Mouse (Mus musculus): ENCODE results near the gene Cdk9.

Cdk9 gene

GRCm38 (mm10) chr2:32712934-32713817 is at the start of gene Cdk9:
Cdk9 (minus strand) TSS chr2:32713076.
- POLR2A ChIA-PET: interaction anchor here (0.7 to 16.1 kb wide), 44 partner anchors 9 to 269 kb away, joined by 3 to 214 read pairs (median 4); partner anchors contain the start of genes Fpgs (in 2 of the 4), Tor2a (in 2 of the 4), Dpm2 (in 1 of the 4) and Lrsam1 (in 1 of the 4)

GRCm38 (mm10) chr2:32761859-32762258 is 49.0 kb upstream of the Cdk9 start:
- CTCF ChIA-PET: interaction anchor here in 2 of 4 experiments (0.7 to 1.5 kb wide), 3 partner anchors 17 to 72 kb away, joined by 3 to 5 read pairs (median 3); no protein-coding TSS in a partner anchor
- POLR2A ChIA-PET: interaction anchor here in 3 of 4 experiments (0.6 to 2.2 kb wide), 10 partner anchors 10 to 133 kb away, joined by 3 to 5 read pairs (median 3); partner anchors contain the start of genes Cdk9 (in 2 of the 3), Cfap157 (in 1 of the 3), Ptrh1 (in 1 of the 3) and Ttc16 (in 1 of the 3)

More at GRCm38 (mm10) chr2:32712934-32713817, at the start of gene Cdk9:
- CTCF ChIA-PET: interaction anchor here (0.6 to 2.8 kb wide), 21 partner anchors 14 to 1213 kb away, joined by 3 to 12 read pairs (median 4); partner anchors contain the start of gene Tor2a (in 2 of the 4)

- ChIA-PET POLR2A (interaction anchor here in 2 of 4 experiments (1.0 to 2.2 kb wide), 6 partner anchors 10 to 133 kb away, joined by 3 to 5 read pairs (median 3); partner anchors contain the start of genes Cfap157 (in 1 of the 2), Ptrh1 (in 1 of the 2) and Ttc16 (in 1 of the 2)), CTCF (interaction anchor here in 1 of 4 experiments (0.9 kb wide), 1 partner anchor 53 kb away, joined by 3 read pairs; no protein-coding TSS in a partner anchor)
These were observed 48.5 kb upstream of the Cdk9 start for GRCm38 (mm10) chr2:32761361-32761760.

- ChIA-PET CTCF (interaction anchor here in 2 of 4 experiments (1.3 to 4.1 kb wide), 7 partner anchors 20 to 153 kb away, joined by 3 to 35 read pairs (median 8); no protein-coding TSS in a partner anchor), POLR2A (interaction anchor here in 3 of 4 experiments (0.6 to 5.2 kb wide), 7 partner anchors 8 to 524 kb away, joined by 3 to 28 read pairs (median 4); no protein-coding TSS in a partner anchor)
These were observed 46.1 kb upstream of the Cdk9 start for GRCm38 (mm10) chr2:32759001-32759400.

- CTCF ChIA-PET: interaction anchor here in 3 of 4 experiments (0.6 to 4.1 kb wide), 22 partner anchors 8 to 375 kb away, joined by 3 to 35 read pairs (median 8); no protein-coding TSS in a partner anchor
- POLR2A ChIA-PET: interaction anchor here in 3 of 4 experiments (0.6 to 5.2 kb wide), 7 partner anchors 8 to 523 kb away, joined by 3 to 28 read pairs (median 3); no protein-coding TSS in a partner anchor
These were observed 45.6 kb upstream of the Cdk9 start for GRCm38 (mm10) chr2:32758503-32758902.

- POLR2A ChIA-PET: interaction anchor here in 3 of 4 experiments (0.5 to 5.2 kb wide), 49 partner anchors 9 to 268 kb away, joined by 3 to 28 read pairs (median 4); partner anchors contain the start of genes Cdk9 (in 2 of the 3), Fpgs (in 1 of the 3), Lrsam1 (in 1 of the 3) and Rpl12 (in 1 of the 3)
- CTCF ChIA-PET: interaction anchor here (0.5 to 4.1 kb wide), 99 partner anchors 8 to 875 kb away, joined by 3 to 35 read pairs (median 5); partner anchors contain the start of genes 6330409D20Rik (in 2 of the 4), Cdk9 (in 2 of the 4), Ptrh1 (in 2 of the 4) and Ttc16 (in 2 of the 4)
These were observed 44.4 kb upstream of the Cdk9 start, which contains the start of gene Tor2a for GRCm38 (mm10) chr2:32757056-32757845. Tor2a (plus strand) TSS chr2:32757234.

GRCm38 (mm10) chr2:32756674-32757055 is 43.8 kb upstream of the Cdk9 start:
- ChIA-PET CTCF (interaction anchor here (0.5 to 4.1 kb wide), 65 partner anchors 8 to 614 kb away, joined by 3 to 35 read pairs (median 6); partner anchors contain the start of genes Cdk9 (in 2 of the 4), Ptrh1 (in 2 of the 4), Ttc16 (in 2 of the 4) and 6330409D20Rik (in 1 of the 4)), POLR2A (interaction anchor here in 3 of 4 experiments (0.6 to 5.2 kb wide), 41 partner anchors 10 to 225 kb away, joined by 3 to 28 read pairs (median 4); partner anchors contain the start of genes Cdk9 (in 2 of the 3), Fpgs (in 1 of the 3), Lrsam1 (in 1 of the 3) and Rpl12 (in 1 of the 3))

GRCm38 (mm10) chr2:32752181-32752580 is 39.3 kb upstream of the Cdk9 start:
- CTCF ChIA-PET: interaction anchor here in 3 of 4 experiments (0.6 to 2.0 kb wide), 9 partner anchors 9 to 172 kb away, joined by 3 to 10 read pairs (median 4); no protein-coding TSS in a partner anchor

GRCm38 (mm10) chr2:32751665-32752033 is 38.8 kb upstream of the Cdk9 start:
- ChIA-PET POLR2A (interaction anchor here (0.5 to 2.6 kb wide), 22 partner anchors 10 to 414 kb away, joined by 3 to 14 read pairs (median 4); partner anchors contain the start of genes 6330409D20Rik (in 1 of the 4), Cdk9 (in 1 of the 4) and Fpgs (in 1 of the 4)), CTCF (interaction anchor here in 3 of 4 experiments (0.6 to 2.0 kb wide), 14 partner anchors 8 to 177 kb away, joined by 3 to 10 read pairs (median 3); no protein-coding TSS in a partner anchor)

More at GRCm38 (mm10) chr2:32752181-32752580, 39.3 kb upstream of the Cdk9 start:
- POLR2A ChIA-PET: interaction anchor here in 3 of 4 experiments (0.5 to 2.6 kb wide), 14 partner anchors 10 to 436 kb away, joined by 3 to 14 read pairs (median 4); partner anchors contain the start of gene 6330409D20Rik (in 1 of the 3)

GRCm38 (mm10) chr2:32750887-32751664 is 38.2 kb upstream of the Cdk9 start:
- CTCF ChIA-PET: interaction anchor here (0.5 to 2.0 kb wide), 20 partner anchors 8 to 177 kb away, joined by 3 to 10 read pairs (median 3); no protein-coding TSS in a partner anchor

GRCm38 (mm10) chr2:32750199-32750598 is 37.3 kb upstream of the Cdk9 start:
- ChIA-PET CTCF (interaction anchor here in 1 of 4 experiments (0.8 to 2.0 kb wide), 9 partner anchors 17 to 178 kb away, joined by 3 to 10 read pairs (median 3); no protein-coding TSS in a partner anchor), POLR2A (interaction anchor here in 2 of 4 experiments (0.6 to 2.6 kb wide), 17 partner anchors 8 to 232 kb away, joined by 3 to 14 read pairs (median 4); partner anchors contain the start of genes 6330409D20Rik (in 1 of the 2), Fpgs (in 1 of the 2), Lrsam1 (in 1 of the 2) and Rpl12 (in 1 of the 2))

More at GRCm38 (mm10) chr2:32750887-32751664, 38.2 kb upstream of the Cdk9 start:
- POLR2A ChIA-PET: interaction anchor here (0.6 to 2.6 kb wide), 32 partner anchors 9 to 414 kb away, joined by 3 to 14 read pairs (median 3); partner anchors contain the start of genes 6330409D20Rik (in 1 of the 4), Cdk9 (in 1 of the 4), Fpgs (in 1 of the 4) and Lrsam1 (in 1 of the 4)

- CTCF ChIA-PET: no interaction called here
- POLR2A ChIA-PET: interaction anchor here in 1 of 4 experiments (1.0 kb wide), 1 partner anchor 22 kb away, joined by 3 read pairs; no protein-coding TSS in a partner anchor
These were observed 36.2 kb upstream of the Cdk9 start for GRCm38 (mm10) chr2:32749082-32749481.

- ChIA-PET POLR2A (interaction anchor here in 3 of 4 experiments (0.9 to 12.4 kb wide), 4 partner anchors 13 to 26 kb away, joined by 3 to 118 read pairs (median 14); partner anchors contain the start of gene Tor2a (in 1 of the 3)), CTCF (interaction anchor here in 1 of 4 experiments (0.7 to 2.5 kb wide), 5 partner anchors 7 to 188 kb away, joined by 3 to 8 read pairs (median 7); partner anchors contain the start of gene Tor2a)
These were observed 31.6 kb upstream of the Cdk9 start for GRCm38 (mm10) chr2:32744272-32744982.

GRCm38 (mm10) chr2:32742173-32742531 is 29.3 kb upstream of the Cdk9 start:
- CTCF ChIA-PET: interaction anchor here in 2 of 4 experiments (0.8 to 2.4 kb wide), 6 partner anchors 10 to 166 kb away, joined by 3 to 8 read pairs (median 6); partner anchors contain the start of gene Tor2a (in 2 of the 2)
- POLR2A ChIA-PET: interaction anchor here (0.6 to 12.4 kb wide), 23 partner anchors 9 to 220 kb away, joined by 3 to 118 read pairs (median 4); partner anchors contain the start of genes Fpgs (in 1 of the 4), Lrsam1 (in 1 of the 4), Rpl12 (in 1 of the 4) and Tor2a (in 1 of the 4)

All from embryonic stem cell, embryonic (primary cell).